In the genomic region with DNA sequence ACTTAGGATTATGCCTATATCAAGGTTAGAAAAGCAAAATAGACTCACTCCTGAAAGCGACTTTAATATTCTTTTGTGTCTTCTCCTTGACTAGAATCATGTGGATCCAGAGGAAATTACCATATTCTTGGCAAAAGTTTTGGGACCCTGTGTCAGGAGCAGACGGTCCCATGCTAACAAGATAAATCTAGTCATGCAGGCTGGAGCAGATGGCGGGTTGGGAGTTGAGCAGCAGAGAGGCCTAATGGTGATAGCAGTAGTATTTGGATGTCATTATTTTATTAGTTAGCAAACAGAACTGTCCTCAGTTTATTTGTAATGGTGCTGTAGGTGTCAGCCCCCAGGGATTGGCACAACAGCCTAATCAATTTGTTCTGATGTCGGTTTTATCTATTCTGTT, we compare ENCODE assay signal across 19 mouse cellular contexts. TPM values are rescaled to one million over a fixed set of nuclear protein-coding genes. Genes with fewer than 3 reads are reported as not detected.
DNase-seq lines count a peak whose midpoint lies in the region; ATAC-seq lines count a peak whose summit lies in the region.
"Had no signal": no experiment of that assay in that cellular context is flagged by ENCODE, and none has a peak within 500 bp of the region (broad histone marks: within the 10 kb centered on the region; RNA-seq: fewer than 3 reads in every experiment).

No protein-coding gene starts in this region.

- peak overlapping the region; percentile 56; the same call in 1 of the 2 replicates for H3K27ac ChIP-seq in forebrain, embryonic 15.5 days (replicated peaks)
- H3K27ac ChIP-seq in forebrain, embryonic 11.5 days (ENCODE audit: low read depth, low read length), result no peak overlapping the region
- H3K27ac ChIP-seq: left cerebral cortex, adult 2 months had no signal

- H3K27me3 ChIP-seq in forebrain, embryonic 15.5 days, result no peaks in the 10 kb centered on the region
- no peaks in the 10 kb centered on the region for H3K27me3 ChIP-seq in forebrain, embryonic 11.5 days (ENCODE audit: control insufficient read depth, insufficient read depth, low read length)
- H3K27me3 ChIP-seq: megakaryocyte, embryonic 14.5 days had no signal

- H3K4me2 ChIP-seq in forebrain, embryonic 15.5 days (replicated peaks), result no peak overlapping the region
- H3K4me2 ChIP-seq in forebrain, embryonic 11.5 days (ENCODE audit: low read depth, low read length, severe bottlenecking), result no peak overlapping the region
- H3K4me2 ChIP-seq: liver, embryonic 11.5 days had no signal

- H3K4me3 ChIP-seq in forebrain, embryonic 15.5 days, result no peak overlapping the region
- no peak overlapping the region for H3K4me3 ChIP-seq in forebrain, embryonic 11.5 days (ENCODE audit: low read depth, low read length)
- H3K4me3 ChIP-seq: left cerebral cortex, adult 2 months; megakaryocyte, embryonic 14.5 days had no signal

- 0 out of 2 replicates have a peak, but pooled peaks have one; percentile 29 for ATAC-seq in forebrain, embryonic 15.5 days (replicated peaks)
- no peak for ATAC-seq in forebrain, embryonic 11.5 days (replicated peaks; ENCODE audit: low FRiP score)
- no peak for ATAC-seq in granulocyte monocyte progenitor cell, adult 5-6 weeks (replicated peaks; ENCODE audit: poor library complexity, severe bottlenecking)

- H3K9me3 ChIP-seq in forebrain, embryonic 15.5 days, result no peaks in the 10 kb centered on the region
- no peaks in the 10 kb centered on the region for H3K9me3 ChIP-seq in forebrain, embryonic 11.5 days (ENCODE audit: control insufficient read depth, low read length)
- H3K9me3 ChIP-seq: megakaryocyte, embryonic 14.5 days had no signal

- H3K9ac ChIP-seq in forebrain, embryonic 15.5 days (replicated peaks), result no peak overlapping the region
- no peak overlapping the region for H3K9ac ChIP-seq in forebrain, embryonic 11.5 days (ENCODE audit: low read length)

- H3K4me1 ChIP-seq in forebrain, embryonic 15.5 days, result peaks cover 4% of the 10 kb centered on the region; the same call in 1 of the 2 replicates
- no peaks in the 10 kb centered on the region for H3K4me1 ChIP-seq in forebrain, embryonic 11.5 days (replicated peaks; ENCODE audit: control insufficient read depth, insufficient read depth, low read length)

- H3K36me3 ChIP-seq in forebrain, embryonic 15.5 days, result peaks cover 6% of the 10 kb centered on the region
- H3K36me3 ChIP-seq in forebrain, embryonic 11.5 days (ENCODE audit: control insufficient read depth, insufficient read depth, low read length), result no peaks in the 10 kb centered on the region

- no peak for DNase-seq in forebrain, embryonic 11.5 days (ENCODE audit: low spot score)
- DNase-seq in layer of hippocampus, adult 18-20 months (ENCODE audit: low spot score in 2 of 2), result peak; percentile 41 to 73
- no peak for DNase-seq in layer of hippocampus, adult 9-10 months (ENCODE audit: low spot score)
- DNase-seq in cerebellum, postnatal 25 days, result peak; percentile 30 to 58
- DNase-seq in layer of hippocampus, postnatal 36 days, result peak; percentile 41 to 43
- DNase-seq: embryo, embryonic 11 days; gastrocnemius, postnatal 25 days; kidney, postnatal 36 days; lung, adult 18-20 months; lung, postnatal 14 days; thymus, adult 2 months had no signal

- 65% methylated on average over 4 of the region's 4 CpGs for WGBS in forebrain, embryonic 15.5 days
- WGBS in forebrain, embryonic 11.5 days, result 90% methylated on average over 4 of the region's 4 CpGs

RNA-seq across cellular contexts. Expression of a gene that starts 43.1 kb away (rescaled TPM):
- polyA plus RNA-seq in forebrain, embryonic 15.5 days (2015; fragmentation: Nextera tagmentation; extraction: Ambion mirVana), result 1.5 and 1.8 TPM in 2 replicates
- polyA plus RNA-seq in forebrain, embryonic 11.5 days (2014; fragmentation: Nextera tagmentation; extraction: Ambion mirVana), result 0.47 and 0.56 TPM in 2 replicates
- total RNA-seq in layer of hippocampus, adult 18-20 months (2021), result 10 to 100 TPM; 32.0 to 32.6 TPM
- total RNA-seq in layer of hippocampus, postnatal 36 days (2021), result 10 to 100 TPM; 25.7 to 28.6 TPM
- not detected in 2 replicates for total RNA-seq in granulocyte monocyte progenitor cell, adult 5-6 weeks (2014; fragmentation: Nextera tagmentation)
- total RNA-seq in granulocyte monocyte progenitor cell, adult 5-6 weeks (2017), result 0.26 TPM in 1 of 2 replicates, not detected in the other
- total RNA-seq: gastrocnemius, postnatal 25 days had no signal
- polyA plus RNA-seq: heart, postnatal 0 days; intestine, embryonic 14.5 days; kidney, embryonic 14.5 days had no signal

RNA-seq across cellular contexts. Expression of a gene that starts 48.1 kb away (rescaled TPM):
- 347 and 357 TPM in 2 replicates for polyA plus RNA-seq in forebrain, embryonic 15.5 days (2015; fragmentation: Nextera tagmentation; extraction: Ambion mirVana)
- polyA plus RNA-seq in forebrain, embryonic 11.5 days (2014; fragmentation: Nextera tagmentation; extraction: Ambion mirVana), result 1,095 and 1,130 TPM in 2 replicates
- total RNA-seq in layer of hippocampus, adult 18-20 months (2021), result 10 to 100 TPM; 23.9 to 25.5 TPM
- 10 to 100 TPM; 25.4 to 29.4 TPM for total RNA-seq in layer of hippocampus, postnatal 36 days (2021)
- total RNA-seq in granulocyte monocyte progenitor cell, adult 5-6 weeks (2014; fragmentation: Nextera tagmentation), result 1.3 and 4.1 TPM in 2 replicates
- total RNA-seq in granulocyte monocyte progenitor cell, adult 5-6 weeks (2017), result not detected in 2 replicates

Comparison
In these comparisons a context has a peak if more than half of its experiments do, and no peak if none do; other contexts are left out.
1. DNase-seq: peak in layer of hippocampus, adult 18-20 months (2 of 2), cerebellum, postnatal 25 days (2 of 2) and layer of hippocampus, postnatal 36 days (2 of 2); none in forebrain, embryonic 11.5 days (single experiment) and layer of hippocampus, adult 9-10 months (single experiment).
2. RNA of a gene that starts 43.1 kb away (total RNA-seq): 32.0 to 32.6 TPM in layer of hippocampus, adult 18-20 months and 25.7 to 28.6 TPM in layer of hippocampus, postnatal 36 days; 0.26 TPM in granulocyte monocyte progenitor cell, adult 5-6 weeks; every median in the first group is over 10 times any median in the second.
3. RNA of a gene that starts 48.1 kb away (total RNA-seq): 25.4 to 29.4 TPM in layer of hippocampus, postnatal 36 days and 23.9 to 25.5 TPM in layer of hippocampus, adult 18-20 months; 1.3 to 4.1 TPM in granulocyte monocyte progenitor cell, adult 5-6 weeks; every median in the first group is over 4 times any median in the second.